Mouse (Mus musculus): ENCODE data around the gene Fkbp7.

GRCm38 (mm10) chr2:76630293-76630692 lies 42.6 kb downstream of the Fkbp7 start:
- TF ChIP-seq POLR2A (IDR thresholded peaks at IDR 0.05; ENCODE audit: extremely low read depth, insufficient read depth, low read length) (no peak), CTCF (IDR thresholded peaks at IDR 0.05; ENCODE audit: low read depth, low read length) (no peak)

All from liver, adult 2 months (tissue).